In genomic region chr13:54227916-54228483, GRCm38 (mm10) we compare ENCODE assay signal across 8 mouse cellular contexts. TPM values are rescaled to one million over a fixed set of nuclear protein-coding genes. Genes with fewer than 3 reads are reported as not detected.
DNase-seq lines count a peak whose midpoint lies in the region; ATAC-seq and TF ChIP-seq lines count a peak whose summit lies in the region.

No protein-coding gene starts in this region.

- intact Hi-C loops in heart, postnatal 25 days (cut with DNase I), result loop anchor here (1.0 to 10.0 kb wide), 3 partner anchors 53 to 453 kb away; no protein-coding TSS in a partner anchor

- H3K36me3 ChIP-seq in forebrain, embryonic 11.5 days (ENCODE audit: control insufficient read depth, insufficient read depth, low read length), result no peaks in the 10 kb centered on the region

- ATAC-seq in forebrain, embryonic 11.5 days (replicated peaks; ENCODE audit: low FRiP score), result no peak

- H3K4me3 ChIP-seq in bone marrow macrophage, adult 2 months (ENCODE audit: insufficient read depth, low read length), result no peak overlapping the region
- no peak overlapping the region for H3K4me3 ChIP-seq in forebrain, embryonic 11.5 days (ENCODE audit: low read depth, low read length)

- peak; percentile 88 for TF ChIP-seq CTCF in bone marrow macrophage, adult 2 months (IDR thresholded peaks at IDR 0.05; ENCODE audit: low read depth, low read length)

- H3K27ac ChIP-seq in bone marrow macrophage, adult 2 months (ENCODE audit: insufficient read depth, low read depth, low read length), result no peak overlapping the region
- no peak overlapping the region for H3K27ac ChIP-seq in forebrain, embryonic 11.5 days (ENCODE audit: low read depth, low read length)

- peaks cover 13% of the 10 kb centered on the region for H3K4me1 ChIP-seq in bone marrow macrophage, adult 2 months (ENCODE audit: control insufficient read depth, insufficient read depth, low read length)
- H3K4me1 ChIP-seq in forebrain, embryonic 11.5 days (replicated peaks; ENCODE audit: control insufficient read depth, insufficient read depth, low read length), result no peaks in the 10 kb centered on the region

- no peak for TF ChIP-seq POLR2A in bone marrow macrophage, adult 2 months (IDR thresholded peaks at IDR 0.05; ENCODE audit: borderline replicate concordance, low read depth, low read length)

- peak; percentile 51 for DNase-seq in ovary, postnatal 14 days (ENCODE audit: low spot score)
- DNase-seq in ovary, postnatal 10 days (ENCODE audit: low spot score), result no peak
- DNase-seq in forebrain, embryonic 11.5 days (ENCODE audit: low spot score), result peak; percentile 68
- DNase-seq in heart, postnatal 25 days (ENCODE audit: low spot score), result peak; percentile 26
- peak; percentile 42 to 63 for DNase-seq in layer of hippocampus, postnatal 25 days (ENCODE audit: extremely low spot score in 1 of 2, low spot score in 1 of 2)
- DNase-seq in mesoderm, embryonic 11.5 days (ENCODE audit: low read depth, low spot score), result peak; percentile 62
- peak; percentile 5 for DNase-seq in yolk sac, embryonic 10.5 days (ENCODE audit: low spot score)

- WGBS in forebrain, embryonic 11.5 days, result 36% methylated on average over 13 of the region's 13 CpGs

- H3K9me3 ChIP-seq in forebrain, embryonic 11.5 days (ENCODE audit: control insufficient read depth, low read length), result no peaks in the 10 kb centered on the region

- H3K4me2 ChIP-seq in forebrain, embryonic 11.5 days (ENCODE audit: low read depth, low read length, severe bottlenecking), result no peak overlapping the region

- no peaks in the 10 kb centered on the region for H3K27me3 ChIP-seq in forebrain, embryonic 11.5 days (ENCODE audit: control insufficient read depth, insufficient read depth, low read length)

- no peak overlapping the region for H3K9ac ChIP-seq in forebrain, embryonic 11.5 days (ENCODE audit: low read length)

RNA-seq across cellular contexts. Expression of gene Hrh2, which starts 36.1 kb away (rescaled TPM):
- 0.25 and 0.46 TPM in 2 replicates for polyA plus RNA-seq in bone marrow macrophage, adult 2 months (2012; ENCODE audit: insufficient read depth, insufficient read length, missing spikeins)
- not detected in 2 replicates for polyA plus RNA-seq in forebrain, embryonic 11.5 days (2014; fragmentation: Nextera tagmentation; extraction: Ambion mirVana)
- under 1 TPM; 0.10 to 0.28 TPM for total RNA-seq in heart, postnatal 25 days (2021)
- total RNA-seq in layer of hippocampus, postnatal 25 days (2021), result 1 to 10 TPM; 5.6 to 6.9 TPM

Comparison
In these comparisons a context has a peak if more than half of its experiments do, and no peak if none do; other contexts are left out.
1. RNA of gene Hrh2, which starts 36.1 kb away (total RNA-seq): 5.6 to 6.9 TPM in layer of hippocampus, postnatal 25 days; 0.10 to 0.28 TPM in heart, postnatal 25 days; every median in the first group is over 4 times any median in the second.